Mouse (Mus musculus) lung, adult 2 months (tissue): ENCODE results near the gene Apbb2.

Source experiments
- CTCF ChIP-seq: fragments of 200-500 bp; IDR thresholded peaks from 2 replicates; pipeline ENCODE4 v1.5.1; 2011; ENCODE audit warnings: mild to moderate bottlenecking, low read length, control low read depth; ENCODE audit not compliant: insufficient read depth
- POLR2A ChIP-seq: fragments of 200-500 bp; IDR thresholded peaks from 2 replicates; pipeline ENCODE4 v1.6.1; 2011; ENCODE audit warnings: low read depth, mild to moderate bottlenecking, control low read depth, low read length, borderline replicate concordance; ENCODE audit errors: extremely low read depth

DNA sequence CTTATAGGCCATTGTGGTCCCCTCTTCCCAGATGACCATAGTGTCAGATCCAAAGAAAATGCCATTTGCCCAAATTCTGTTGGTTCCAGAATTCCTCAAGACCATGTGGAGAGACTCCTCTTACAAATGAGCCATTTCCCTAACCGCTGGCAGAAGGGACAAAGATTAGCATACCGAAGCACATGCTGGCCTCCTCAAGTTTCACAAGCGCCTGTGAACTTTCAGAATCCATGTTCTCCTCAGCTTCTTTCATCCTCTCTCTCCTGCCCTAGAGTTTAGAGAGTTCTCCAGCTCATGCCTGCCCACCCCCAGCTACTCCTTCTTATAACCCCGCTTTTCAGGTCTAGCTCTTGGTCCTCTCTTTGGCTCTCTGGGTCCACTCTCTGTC is 35.6 kb downstream of the Apbb2 start:
- no peak for TF ChIP-seq CTCF
- TF ChIP-seq POLR2A: no peak
